Mouse (Mus musculus): ENCODE measurements around the gene Ncam2.

Gene Ncam2

DNA sequence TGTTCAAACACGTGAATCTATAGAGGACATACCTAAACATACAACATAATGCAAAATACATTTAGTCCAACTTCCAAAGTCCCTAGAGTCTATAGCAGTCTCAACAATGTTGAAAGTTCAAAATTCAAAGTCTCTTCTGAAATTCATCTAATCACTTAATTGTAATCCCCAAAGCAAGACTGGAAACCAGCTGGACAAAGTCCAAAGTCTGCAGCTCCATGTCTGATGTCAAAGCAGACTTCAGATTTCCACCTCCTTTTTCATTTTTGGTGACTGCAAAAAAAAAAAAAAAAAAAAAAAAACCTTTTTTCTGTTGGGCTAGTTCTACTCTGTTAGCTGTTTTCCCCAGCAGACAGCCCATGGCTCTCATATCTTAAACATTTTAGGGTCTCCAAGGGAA is 473.4 kb downstream of the Ncam2 start:
- DNase-seq = no peak

- DNase-seq = no peak
Observed at GRCm38 (mm10) chr16:81675546-81675945, 475.0 kb downstream of the Ncam2 start.

All from thymus, postnatal 4 days (tissue).